Comparison of ENCODE assay signal across 7 mouse cellular contexts in genomic region chr11:45884029-45884428, GRCm38 (mm10). TPM values are rescaled to one million over a fixed set of nuclear protein-coding genes. Genes with fewer than 3 reads are reported as not detected.
DNase-seq lines count a peak whose midpoint lies in the region; ATAC-seq and TF ChIP-seq lines count a peak whose summit lies in the region.

No protein-coding gene starts in this region.

- H3K4me3 ChIP-seq in limb, embryonic 14.5 days (replicated peaks; ENCODE audit: low read length): no peak overlapping the region

- no peak overlapping the region for H3K4me2 ChIP-seq in limb, embryonic 14.5 days (replicated peaks; ENCODE audit: low read depth, low read length, severe bottlenecking)

- H3K36me3 ChIP-seq in limb, embryonic 14.5 days (ENCODE audit: control insufficient read depth, insufficient read depth, low read length): peaks cover 39% of the 10 kb centered on the region

- no peaks in the 10 kb centered on the region for H3K9me3 ChIP-seq in limb, embryonic 14.5 days (ENCODE audit: control insufficient read depth, low read length)

- no peak overlapping the region for H3K27ac ChIP-seq in limb, embryonic 14.5 days (replicated peaks; ENCODE audit: low read depth, low read length)

- peaks cover 33% of the 10 kb centered on the region for H3K4me1 ChIP-seq in limb, embryonic 14.5 days (ENCODE audit: control insufficient read depth, insufficient read depth, low read length)

- TF ChIP-seq POLR2A in limb, embryonic 14.5 days (IDR thresholded peaks at IDR 0.05; ENCODE audit: borderline replicate concordance, extremely low read depth, insufficient read depth, insufficient read length): no peak

- WGBS in limb, embryonic 14.5 days: 32% methylated on average over 4 of the region's 4 CpGs

- peak; percentile 56 for ATAC-seq in activated CD4-positive, CD25-positive, alpha-beta regulatory T cell, adult 4 months
- ATAC-seq in limb, embryonic 14.5 days (ENCODE audit: low FRiP score, low read depth): 0 out of 2 replicates have a peak, but pooled peaks have one; percentile 4

- no peak overlapping the region for H3K9ac ChIP-seq in limb, embryonic 14.5 days (ENCODE audit: low read depth, low read length, severe bottlenecking)

- H3K27me3 ChIP-seq in limb, embryonic 14.5 days (ENCODE audit: control insufficient read depth, insufficient read depth, low read length): no peaks in the 10 kb centered on the region

- DNase-seq in layer of hippocampus, adult 11-12 months (ENCODE audit: low spot score): peak; percentile 34
- no peak for DNase-seq in layer of hippocampus, adult 9-10 months (ENCODE audit: low spot score)
- peak; percentile 56 for DNase-seq in ES-CJ7 (ENCODE audit: low read depth, low spot score)
- peak; percentile 86 for DNase-seq in limb, embryonic 14.5 days (ENCODE audit: low spot score)
- DNase-seq in thymus, postnatal 25 days: no peak
- no peak for DNase-seq in urinary bladder, postnatal 14 days (ENCODE audit: low spot score)

RNA-seq across cellular contexts. Expression of gene Clint1, which starts 32.2 kb away (rescaled TPM):
- 10 to 100 TPM; 45.4 to 47.0 TPM for polyA plus RNA-seq in activated CD4-positive, CD25-positive, alpha-beta regulatory T cell, adult 4 months (2017; shearing (Covaris generic))
- polyA plus RNA-seq in limb, embryonic 14.5 days (2012; rRNA removed): 99.8 and 102 TPM in 2 replicates
- polyA plus RNA-seq in limb, embryonic 14.5 days (2014; fragmentation: Nextera tagmentation; extraction: Ambion mirVana): 77.3 and 81.3 TPM in 2 replicates

Comparison
In these comparisons a context has a peak if more than half of its experiments do, and no peak if none do; other contexts are left out.
1. DNase-seq: peak in layer of hippocampus, adult 11-12 months (single experiment), ES-CJ7 (single experiment) and limb, embryonic 14.5 days (single experiment); none in layer of hippocampus, adult 9-10 months (single experiment), thymus, postnatal 25 days (single experiment) and urinary bladder, postnatal 14 days (single experiment).